Mouse (Mus musculus) yolk sac, embryonic 10.5 days (tissue): ENCODE data around the gene Slc43a2.

Source experiments
- DNase-seq: peaks from one replicate; pipeline ENCODE4 v3.0.0-alpha.2; 2017; ENCODE audit warnings: low spot score

Slc43a2 gene

GRCm38 (mm10) chr11:75610021-75610420 lies 78.5 kb downstream of the Slc43a2 start:
- no peak for DNase-seq

GRCm38 (mm10) chr11:75614769-75615168 lies 83.3 kb downstream of the Slc43a2 start:
- DNase-seq = no peak

- peak; percentile 83 for DNase-seq
Measured at GRCm38 (mm10) chr11:75615556-75615955, 84.1 kb downstream of the Slc43a2 start.

- DNase-seq = no peak
Measured at GRCm38 (mm10) chr11:75619133-75619532, 87.6 kb downstream of the Slc43a2 start.

- no peak for DNase-seq
Measured at GRCm38 (mm10) chr11:75620136-75620780, 88.8 kb downstream of the Slc43a2 start.

- DNase-seq = no peak
Measured at GRCm38 (mm10) chr11:75621426-75621825, 89.9 kb downstream of the Slc43a2 start.

GRCm38 (mm10) chr11:75622588-75623329 lies 91.3 kb downstream of the Slc43a2 start:
- DNase-seq = no peak

- no peak for DNase-seq
Measured at GRCm38 (mm10) chr11:75624102-75624554, 92.6 kb downstream of the Slc43a2 start.

- no peak for DNase-seq
Measured at GRCm38 (mm10) chr11:75625820-75626219, 94.3 kb downstream of the Slc43a2 start.
